23 mouse cellular contexts compared by ENCODE assay signal in genomic region chr2:141825606-141826495, GRCm38 (mm10).
A peak's percentile ranks its signal among the peaks of the same experiment; 100 is the strongest.
DNase-seq lines count a peak whose midpoint lies in the region; ATAC-seq and TF ChIP-seq lines count a peak whose summit lies in the region.
"Had no signal": no experiment of that assay in that cellular context is flagged by ENCODE, and none has a peak within 500 bp of the region (broad histone marks: within the 10 kb centered on the region; RNA-seq: fewer than 3 reads in every experiment).

No protein-coding gene starts in this region.

- no peak overlapping the region for H3K4me2 ChIP-seq in kidney, postnatal 0 days (ENCODE audit: low read length)
- H3K4me2 ChIP-seq in kidney, embryonic 15.5 days, result no peak overlapping the region
- H3K4me2 ChIP-seq: forebrain, embryonic 13.5 days; heart, embryonic 12.5 days; hindbrain, embryonic 13.5 days; liver, embryonic 15.5 days; midbrain, embryonic 12.5 days had no signal

- H3K4me1 ChIP-seq in kidney, postnatal 0 days (replicated peaks; ENCODE audit: insufficient read depth, low read length), result no peaks in the 10 kb centered on the region
- no peaks in the 10 kb centered on the region for H3K4me1 ChIP-seq in kidney, embryonic 15.5 days
- peaks cover 12% of the 10 kb centered on the region for H3K4me1 ChIP-seq in embryonic facial prominence, embryonic 10.5 days
- H3K4me1 ChIP-seq: forebrain, embryonic 13.5 days; heart, embryonic 12.5 days; hindbrain, embryonic 13.5 days; liver, embryonic 15.5 days; midbrain, embryonic 12.5 days had no signal

- no peak for TF ChIP-seq CTCF in kidney, postnatal 0 days (IDR thresholded peaks at IDR 0.05; ENCODE audit: low read depth)

- no peak overlapping the region for H3K27ac ChIP-seq in kidney, postnatal 0 days
- no peak overlapping the region for H3K27ac ChIP-seq in kidney, embryonic 15.5 days
- H3K27ac ChIP-seq in embryonic facial prominence, embryonic 10.5 days (replicated peaks), result peak overlapping the region; percentile 24; the same call in 1 of the 2 replicates
- H3K27ac ChIP-seq: forebrain, embryonic 13.5 days; hindbrain, embryonic 13.5 days; layer of hippocampus, adult 2 months; liver, embryonic 15.5 days; midbrain, embryonic 12.5 days had no signal

- H3K4me3 ChIP-seq in kidney, postnatal 0 days (replicated peaks; ENCODE audit: low read depth, low read length), result no peak overlapping the region
- H3K4me3 ChIP-seq in kidney, embryonic 15.5 days (replicated peaks), result no peak overlapping the region
- no peak overlapping the region for H3K4me3 ChIP-seq in embryonic facial prominence, embryonic 10.5 days
- H3K4me3 ChIP-seq: forebrain, embryonic 13.5 days; heart, embryonic 12.5 days; hindbrain, embryonic 13.5 days; layer of hippocampus, adult 2 months; liver, embryonic 15.5 days; midbrain, embryonic 12.5 days had no signal

- no peaks in the 10 kb centered on the region for H3K27me3 ChIP-seq in kidney, postnatal 0 days (ENCODE audit: insufficient read depth, low read length)
- no peaks in the 10 kb centered on the region for H3K27me3 ChIP-seq in kidney, embryonic 15.5 days
- peaks cover 9% of the 10 kb centered on the region; the same call in 1 of the 2 replicates for H3K27me3 ChIP-seq in embryonic facial prominence, embryonic 10.5 days (replicated peaks; ENCODE audit: low read depth, poor library complexity, severe bottlenecking)
- H3K27me3 ChIP-seq: forebrain, embryonic 13.5 days; heart, embryonic 12.5 days; hindbrain, embryonic 13.5 days; liver, embryonic 15.5 days; midbrain, embryonic 12.5 days had no signal

- no peak for ATAC-seq in kidney, postnatal 0 days (replicated peaks; ENCODE audit: low FRiP score, low read depth)
- no peak for ATAC-seq in kidney, embryonic 15.5 days (replicated peaks; ENCODE audit: low FRiP score)
- ATAC-seq: forebrain, embryonic 13.5 days; inflammation-experienced regulatory T-cells, adult 6 months had no signal

- 39% methylated on average over 8 of the region's 8 CpGs for WGBS in kidney, postnatal 0 days
- 45% methylated on average over 8 of the region's 8 CpGs for WGBS in kidney, embryonic 15.5 days
- 46% methylated on average over 8 of the region's 8 CpGs for WGBS in embryonic facial prominence, embryonic 10.5 days

- no peak overlapping the region for H3K9ac ChIP-seq in kidney, postnatal 0 days (ENCODE audit: low read depth, low read length)
- no peak overlapping the region for H3K9ac ChIP-seq in kidney, embryonic 15.5 days
- H3K9ac ChIP-seq: forebrain, embryonic 13.5 days; heart, embryonic 12.5 days; hindbrain, embryonic 13.5 days; liver, embryonic 15.5 days; midbrain, embryonic 12.5 days had no signal

- DNase-seq in kidney, postnatal 0 days (ENCODE audit: low spot score), result peak; percentile 14
- peak; percentile 34 for DNase-seq in embryonic facial prominence, embryonic 10.5 days (ENCODE audit: low spot score)
- DNase-seq in forelimb bud, embryonic 11.5 days (ENCODE audit: low read depth, low spot score), result peak; percentile 17
- peak; percentile 26 for DNase-seq in mesoderm, embryonic 11.5 days (ENCODE audit: low read depth, low spot score)
- no peak for DNase-seq in left cerebral cortex, adult 11 months (ENCODE audit: low spot score)
- no peak for DNase-seq in cerebellum, adult 11-12 months
- DNase-seq: adrenal gland, postnatal 14 days; cerebellum, adult 9-11 months; heart, postnatal 10 days; kidney, adult 18-20 months; kidney, postnatal 25 days; liver; lung, postnatal 10 days; thymus, adult 18-20 months; thymus, postnatal 4 days had no signal

- H3K9me3 ChIP-seq in kidney, postnatal 0 days (replicated peaks; ENCODE audit: low read length), result no peaks in the 10 kb centered on the region
- no peaks in the 10 kb centered on the region for H3K9me3 ChIP-seq in kidney, embryonic 15.5 days (replicated peaks)
- no peaks in the 10 kb centered on the region for H3K9me3 ChIP-seq in embryonic facial prominence, embryonic 10.5 days
- H3K9me3 ChIP-seq: forebrain, embryonic 13.5 days; heart, embryonic 12.5 days; hindbrain, embryonic 13.5 days; liver, embryonic 15.5 days; midbrain, embryonic 12.5 days had no signal

- no peaks in the 10 kb centered on the region for H3K36me3 ChIP-seq in kidney, postnatal 0 days (ENCODE audit: insufficient read depth, low read length)
- no peaks in the 10 kb centered on the region for H3K36me3 ChIP-seq in kidney, embryonic 15.5 days
- H3K36me3 ChIP-seq in embryonic facial prominence, embryonic 10.5 days (replicated peaks), result no peaks in the 10 kb centered on the region
- H3K36me3 ChIP-seq: heart, embryonic 12.5 days; hindbrain, embryonic 13.5 days; liver, embryonic 15.5 days; midbrain, embryonic 12.5 days had no signal

Comparison
In these comparisons a context has a peak if more than half of its experiments do, and no peak if none do; other contexts are left out.
1. DNase-seq: peak in kidney, postnatal 0 days (single experiment), embryonic facial prominence, embryonic 10.5 days (single experiment), forelimb bud, embryonic 11.5 days (single experiment) and mesoderm, embryonic 11.5 days (single experiment); none in left cerebral cortex, adult 11 months (single experiment) and cerebellum, adult 11-12 months (single experiment).